Mouse (Mus musculus) kidney, embryonic 14.5 days (tissue): Measurements from ENCODE around the gene Pygl. TPM values are rescaled to one million over a fixed set of nuclear protein-coding genes. Genes with fewer than 3 reads are reported as not detected.
A peak's percentile ranks its signal among the peaks of the same experiment; 100 is the strongest.
"Not testable (repeated sequence)": the region's sequence is repeated elsewhere in the genome, so short reads cannot be mapped to it uniquely, and the experiment has no call there.

ENCODE experiments used
- ATAC-seq: fragments of 200-750 bp; cut with Nextera tagmentation; 2 replicates; pipeline ENCODE4 v1.8.0; 2017; ENCODE audit warnings: moderate number of reproducible peaks, mild to moderate bottlenecking, moderate TSS enrichment, moderate library complexity; ENCODE audit not compliant: low FRiP score, low TSS enrichment
- H3K27ac ChIP-seq: fragments of 300-500 bp; sonication (generic); 2 replicates; pipeline ENCODE4 v1.5.1; 2014; ENCODE audit warnings: low read depth, mild to moderate bottlenecking, low read length, moderate library complexity, mixed read lengths
- H3K27me3 ChIP-seq: fragments of 300-500 bp; sonication (generic); 2 replicates; pipeline ENCODE4 v1.6.1; 2014; ENCODE audit warnings: mild to moderate bottlenecking, low read length; ENCODE audit not compliant: control insufficient read depth, insufficient read depth
- H3K36me3 ChIP-seq: fragments of 300-500 bp; sonication (generic); 2 replicates; pipeline ENCODE4 v1.6.1; 2014; ENCODE audit warnings: low read length, mixed read lengths; ENCODE audit not compliant: control insufficient read depth, insufficient read depth
- H3K4me1 ChIP-seq: fragments of 300-500 bp; sonication (generic); 2 replicates; pipeline ENCODE4 v1.6.1; 2014; ENCODE audit warnings: low read length, mixed read lengths; ENCODE audit not compliant: control insufficient read depth, insufficient read depth
- H3K4me2 ChIP-seq: fragments of 300-500 bp; sonication (generic); replicated peaks from 2 replicates; pipeline ENCODE4 v1.6.1; 2014; ENCODE audit warnings: low read depth, mild to moderate bottlenecking, low read length
- H3K4me3 ChIP-seq: fragments of 300-500 bp; sonication (generic); 2 replicates; pipeline ENCODE4 v1.5.1; 2014; ENCODE audit warnings: mild to moderate bottlenecking, low read length
- H3K9ac ChIP-seq: fragments of 300-500 bp; sonication (generic); 2 replicates; pipeline ENCODE4 v1.6.1; 2014; ENCODE audit warnings: low read depth, mild to moderate bottlenecking, low read length, moderate library complexity
- H3K9me3 ChIP-seq: fragments of 300-500 bp; sonication (generic); 2 replicates; pipeline ENCODE4 v1.6.1; 2016; ENCODE audit warnings: low read length; ENCODE audit not compliant: control insufficient read depth
- WGBS: fragments of 180-500 bp; shearing (Covaris S2); extraction: QIAGEN DNeasy Blood & Tissue Kit; methylation state at CpG from one replicate; pipeline ENCODE4 v1.1.7; 2014; 5-methylcytosine and 5-hydroxymethylcytosine counted together
- polyA plus RNA-seq: library from polyadenylated mRNA; unstranded; fragments of >200 nt; fragmentation: Nextera tagmentation; extraction: Ambion mirVana; gene quantifications from 2 replicates; pipeline ENCODE4 v1.2.1, GENCODE M21; 2014

The Pygl gene
- polyA plus RNA-seq, 1 experiment from 2014 or later = 27.5 TPM

DNA sequence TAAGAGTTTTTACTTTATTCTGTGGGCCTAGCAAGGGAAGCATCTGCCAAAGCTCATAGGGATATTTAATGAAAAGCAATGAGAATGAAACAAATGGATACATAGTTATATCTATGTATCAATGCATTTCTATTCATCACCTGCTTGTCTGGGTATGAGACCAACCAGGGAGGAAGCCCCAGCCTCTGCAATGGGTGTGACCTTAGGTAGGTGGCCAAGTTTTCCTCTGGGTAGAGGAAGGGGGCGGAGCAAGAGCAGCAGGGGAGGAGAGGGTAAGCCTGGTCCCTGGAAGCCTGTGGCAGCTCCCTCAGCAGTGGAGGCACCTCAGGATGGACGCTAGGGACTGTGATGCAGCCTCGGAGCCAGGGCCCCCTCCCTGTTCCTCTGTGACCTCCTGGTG lies 77.4 kb downstream of the Pygl start, which contains the start of gene Abhd12b:
Gene Abhd12b, plus strand, starts transcription at position 301 of the 400 bp plus-strand sequence.
- Histone ChIP-seq H3K27ac (no peak within 1 kb of the TSS), H3K27me3 (no peaks in the 10 kb centered on the region), H3K9ac (no peak within 1 kb of the TSS), H3K36me3 (no peaks in the 10 kb centered on the region), H3K4me1 (peaks cover 2% of the 10 kb centered on the region; the same call in 1 of the 2 replicates), H3K4me2 (no peak within 1 kb of the TSS), H3K9me3 (no peaks in the 10 kb centered on the region), H3K4me3 (no peak within 1 kb of the TSS)
- no peak for ATAC-seq
- WGBS = 42% methylated on average over 3 of the region's 3 CpGs

DNA sequence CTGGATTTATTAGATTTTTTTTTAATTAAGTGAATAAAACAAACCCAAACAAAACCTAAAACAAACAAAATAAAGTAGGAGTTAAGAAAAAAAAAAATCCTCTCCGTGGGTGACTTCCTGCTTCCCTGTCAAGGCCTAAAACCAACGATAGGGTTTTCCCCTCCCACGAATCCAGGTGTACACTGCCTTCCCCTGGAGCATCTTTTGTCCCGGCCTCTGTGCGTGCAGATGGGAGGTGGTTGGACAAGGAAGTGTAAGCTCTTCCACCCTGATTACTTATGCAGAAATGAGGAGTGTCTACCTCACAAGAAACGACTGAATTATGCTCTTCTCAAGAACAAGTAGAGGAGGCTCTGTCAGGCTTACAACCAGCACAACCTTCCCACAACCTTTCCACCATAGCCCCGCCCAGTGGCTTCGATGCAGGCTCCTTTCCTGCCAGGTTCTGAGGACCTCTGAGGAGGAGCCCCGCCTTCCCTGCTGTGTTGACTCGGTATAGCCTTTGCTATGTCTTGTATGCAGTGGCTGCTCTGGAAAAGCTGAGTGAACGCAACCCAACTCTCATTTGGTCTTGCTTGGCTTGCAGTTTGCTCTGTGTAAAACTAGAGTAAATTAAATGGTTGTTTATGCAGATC lies 82.5 kb downstream of the Pygl start:
- Histone ChIP-seq H3K36me3 (no peaks in the 10 kb centered on the region), H3K27ac (no peak overlapping the region), H3K9me3 (no peaks in the 10 kb centered on the region), H3K27me3 (no peaks in the 10 kb centered on the region), H3K9ac (0 out of 2 replicates have a peak overlapping the region, but pooled peaks have one; percentile 33), H3K4me1 (peaks cover 3% of the 10 kb centered on the region; the same call in 1 of the 2 replicates), H3K4me2 (peak overlapping the region; percentile 37), H3K4me3 (peak overlapping the region; percentile 16; the same call in 1 of the 2 replicates)
- ATAC-seq = no peak
- WGBS = 17% methylated on average over 11 of the region's 11 CpGs

DNA sequence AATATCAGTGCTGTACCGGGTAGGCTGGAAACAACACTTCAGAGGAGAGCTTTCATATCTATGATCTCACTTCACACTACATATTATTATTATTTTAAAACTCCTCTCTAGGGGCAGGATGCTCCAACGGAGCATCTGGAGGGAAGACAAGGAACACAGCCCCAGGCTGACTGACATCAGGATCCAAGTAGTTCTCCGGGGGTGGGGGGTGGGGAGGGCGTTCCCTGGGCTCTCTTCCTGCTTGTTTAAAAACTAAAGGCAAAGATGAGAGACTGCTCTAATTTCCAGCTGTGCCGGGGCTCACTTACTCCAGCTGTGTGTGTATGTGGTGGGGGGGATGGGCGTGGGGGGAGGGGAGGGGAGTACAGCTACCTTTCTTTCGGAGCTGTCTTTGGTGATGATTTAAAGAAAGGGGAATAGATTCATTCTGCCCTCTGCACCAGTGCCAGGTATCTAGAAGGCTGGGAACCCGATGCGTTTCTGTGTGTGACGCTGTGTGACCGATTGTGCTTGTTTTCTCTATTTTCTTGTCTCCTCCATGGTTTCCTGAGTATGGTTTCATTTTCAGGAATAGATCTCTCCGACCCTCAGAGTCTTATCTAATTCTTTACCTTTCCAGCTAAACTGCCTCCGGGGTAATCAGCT lies 83.2 kb downstream of the Pygl start:
- Histone ChIP-seq H3K4me3 (peak overlapping the region; percentile 16; the same call in 1 of the 2 replicates), H3K4me2 (peak overlapping the region; percentile 37), H3K9me3 (no peaks in the 10 kb centered on the region), H3K9ac (0 out of 2 replicates have a peak overlapping the region, but pooled peaks have one; percentile 33), H3K27me3 (no peaks in the 10 kb centered on the region), H3K36me3 (no peaks in the 10 kb centered on the region), H3K27ac (no peak overlapping the region), H3K4me1 (peaks cover 3% of the 10 kb centered on the region; the same call in 1 of the 2 replicates)
- WGBS = 5% methylated on average over 13 of the region's 13 CpGs
- ATAC-seq = 0 out of 2 replicates have a peak, but pooled peaks have one; percentile 24

DNA sequence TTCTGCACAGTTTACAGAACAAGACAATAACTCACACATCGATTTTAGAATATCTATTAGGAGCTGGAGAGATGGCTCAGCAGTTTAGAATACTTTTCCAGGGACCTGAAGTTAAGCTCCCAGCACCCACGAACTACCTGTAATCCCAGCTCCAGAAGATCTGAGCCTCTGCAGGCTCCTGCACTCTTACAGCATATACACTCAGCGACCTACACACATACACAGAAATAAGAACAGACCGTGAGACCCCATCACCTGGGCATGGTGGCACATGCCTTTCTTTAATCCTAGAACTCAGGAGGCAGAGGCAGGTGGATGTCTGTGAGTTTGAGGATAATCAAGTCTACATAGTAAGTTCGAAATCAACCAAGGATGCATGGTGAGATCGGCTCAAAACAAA lies 85.7 kb downstream of the Pygl start:
- no peak overlapping the region for H3K27ac ChIP-seq
- H3K9me3 ChIP-seq = no peaks in the 10 kb centered on the region
- ATAC-seq = no peak
- WGBS = 88% methylated on average over 6 of the region's 6 CpGs
- no peaks in the 10 kb centered on the region for H3K36me3 ChIP-seq
- no peak overlapping the region for H3K4me2 ChIP-seq
- no peak overlapping the region for H3K4me3 ChIP-seq
- H3K4me1 ChIP-seq = peaks cover 3% of the 10 kb centered on the region; the same call in 1 of the 2 replicates
- H3K27me3 ChIP-seq = no peaks in the 10 kb centered on the region
- no peak overlapping the region for H3K9ac ChIP-seq

DNA sequence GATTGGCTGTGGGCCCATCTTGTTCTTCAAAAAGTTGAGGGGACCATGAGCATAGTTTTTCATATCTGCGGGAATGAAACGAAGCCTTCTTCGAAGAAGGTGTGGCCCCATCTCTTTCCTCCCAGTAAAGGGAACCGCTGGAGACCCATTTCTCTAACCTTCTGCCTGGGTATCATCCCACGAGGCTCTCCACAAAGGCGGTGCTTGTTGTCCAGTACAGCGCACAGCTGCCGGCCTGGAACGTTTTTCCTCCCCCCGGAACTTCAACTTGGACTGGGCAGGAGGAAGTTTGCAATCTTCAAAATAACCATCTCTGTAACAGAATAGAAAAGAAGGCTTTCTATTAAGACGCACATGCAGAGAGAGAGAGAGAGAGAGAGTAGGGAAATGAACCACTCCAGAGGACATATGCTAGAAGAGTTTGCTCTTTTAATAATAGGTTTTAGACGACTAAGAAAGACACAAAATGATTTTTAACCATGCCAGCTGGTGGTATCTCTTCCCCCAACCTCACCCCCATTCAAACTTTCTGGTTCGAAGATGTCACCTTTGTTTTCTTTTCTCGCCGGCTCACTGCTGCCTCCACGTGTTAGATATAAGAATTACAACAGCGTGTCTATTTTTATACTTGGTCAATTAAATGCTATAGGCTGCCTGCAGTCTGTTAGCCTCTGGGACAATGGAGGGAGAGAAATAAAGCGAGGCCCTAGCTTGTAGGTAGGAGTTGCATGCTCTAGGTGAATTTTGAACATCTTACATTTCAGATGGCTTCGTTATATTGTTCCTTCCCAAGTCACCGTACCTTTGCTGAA lies 86.4 kb downstream of the Pygl start:
- peaks cover 3% of the 10 kb centered on the region; the same call in 1 of the 2 replicates for H3K4me1 ChIP-seq
- H3K27ac ChIP-seq = peak overlapping the region; percentile 70; the same call in 1 of the 2 replicates
- H3K27me3 ChIP-seq = no peaks in the 10 kb centered on the region
- no peak for ATAC-seq
- WGBS = 42% methylated on average over 20 of the region's 20 CpGs
- no peak overlapping the region for H3K4me3 ChIP-seq
- no peaks in the 10 kb centered on the region for H3K9me3 ChIP-seq
- no peak overlapping the region for H3K4me2 ChIP-seq
- H3K36me3 ChIP-seq = no peaks in the 10 kb centered on the region
- no peak overlapping the region for H3K9ac ChIP-seq

DNA sequence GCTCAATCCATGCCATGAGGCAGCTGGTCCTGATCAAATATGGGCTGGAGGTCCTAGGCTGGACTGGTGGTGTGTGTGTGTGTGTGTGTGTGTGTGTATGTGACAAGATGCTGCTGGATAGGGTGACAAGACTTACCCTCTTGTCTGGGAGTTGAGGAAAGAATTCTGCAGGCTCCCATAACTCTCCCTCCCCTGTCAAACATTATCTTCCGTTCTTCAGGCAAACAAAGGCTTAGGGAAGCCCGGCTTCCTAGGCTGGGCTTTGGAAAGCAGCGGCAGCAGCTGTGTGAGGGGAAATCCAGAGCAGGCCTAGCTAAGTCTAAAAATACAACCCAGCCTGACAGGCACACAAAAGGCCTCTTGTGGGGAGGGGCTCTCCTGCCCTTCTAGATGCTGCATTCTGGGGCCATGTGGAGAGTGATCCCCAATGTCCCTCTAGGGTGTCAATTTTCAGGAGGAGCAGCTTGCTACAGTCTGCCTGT lies 87.1 kb downstream of the Pygl start:
- ATAC-seq = peak; percentile 79
- not testable (repeated sequence) for H3K4me2 ChIP-seq, H3K36me3 ChIP-seq, H3K4me3 ChIP-seq, H3K9ac ChIP-seq, H3K4me1 ChIP-seq, H3K27me3 ChIP-seq, H3K9me3 ChIP-seq
- peak overlapping the region; percentile 70; the same call in 1 of the 2 replicates for H3K27ac ChIP-seq
- 17% methylated on average over 3 of the region's 3 CpGs for WGBS

DNA sequence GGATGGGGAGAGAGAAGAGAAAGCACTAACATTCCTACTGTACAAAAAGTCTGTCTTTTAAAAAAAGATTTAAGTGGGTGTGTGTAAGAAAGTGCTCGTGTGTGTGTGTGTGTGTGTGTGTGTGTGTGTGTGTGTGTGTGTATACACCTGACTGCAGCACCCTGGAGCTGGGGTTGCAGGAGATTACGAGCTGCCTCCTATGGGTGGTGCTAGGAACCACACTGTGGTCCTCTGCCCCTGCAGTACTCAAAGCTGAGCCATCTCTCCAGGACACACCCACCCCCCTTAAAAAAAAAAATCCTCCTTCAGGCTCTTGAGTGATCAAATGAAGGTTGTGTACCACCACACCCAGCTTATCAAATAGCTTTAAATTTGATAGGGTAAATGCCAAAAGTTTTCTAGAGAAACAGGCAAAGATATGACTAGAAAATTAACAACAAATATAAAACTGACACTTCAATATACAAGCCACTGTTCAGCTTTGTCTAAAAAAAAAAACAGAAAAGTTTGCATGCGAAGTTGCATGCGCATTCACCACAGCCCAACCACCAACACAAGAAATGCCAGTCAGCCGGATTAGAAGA lies 90.2 kb downstream of the Pygl start:
- H3K36me3 ChIP-seq = no peaks in the 10 kb centered on the region
- no peak for ATAC-seq

More for the DNA sequence above, 90.2 kb downstream of the Pygl start:
- 85% methylated on average over 5 of the region's 5 CpGs for WGBS
- no peak overlapping the region for H3K27ac ChIP-seq
- no peaks in the 10 kb centered on the region for H3K27me3 ChIP-seq
- no peak overlapping the region for H3K9ac ChIP-seq
- H3K9me3 ChIP-seq = no peaks in the 10 kb centered on the region
- H3K4me3 ChIP-seq = no peak overlapping the region
- H3K4me2 ChIP-seq = no peak overlapping the region
- no peaks in the 10 kb centered on the region for H3K4me1 ChIP-seq
